Mouse (Mus musculus) cerebellum, postnatal 14 days (tissue): ENCODE data around the gene Bcl7a.

Experiments used
- DNase-seq, 2 experiments: peaks; one replicate each; pipeline ENCODE4 v3.0.0; 2021; ENCODE audit warnings: mixed read lengths in 2 of 2

Gene Bcl7a

GRCm38 (mm10) chr5:123378712-123379111 lies 35.1 kb downstream of the Bcl7a start:
- DNase-seq: no peak

DNA sequence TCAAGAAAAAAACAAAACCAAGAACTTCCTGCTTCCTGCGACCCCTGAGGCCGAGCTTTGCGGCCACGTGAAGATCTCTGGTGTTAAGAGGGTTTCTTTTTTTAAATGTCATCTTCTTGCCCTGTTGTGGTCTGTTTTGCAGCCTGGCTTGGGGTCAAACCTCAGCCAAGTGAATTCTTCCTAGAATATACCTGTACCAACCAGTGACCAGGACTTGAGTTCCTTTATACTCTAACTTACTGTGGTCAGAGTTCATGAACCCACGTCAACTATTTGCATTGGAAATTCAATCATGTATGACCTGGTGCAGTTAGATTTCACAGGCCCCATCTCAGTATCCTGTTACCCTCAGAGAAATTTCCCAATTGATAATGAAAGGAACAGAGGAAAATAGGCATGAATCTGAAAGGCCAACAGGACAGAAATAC lies 35.9 kb downstream of the Bcl7a start:
- no peak for DNase-seq

DNA sequence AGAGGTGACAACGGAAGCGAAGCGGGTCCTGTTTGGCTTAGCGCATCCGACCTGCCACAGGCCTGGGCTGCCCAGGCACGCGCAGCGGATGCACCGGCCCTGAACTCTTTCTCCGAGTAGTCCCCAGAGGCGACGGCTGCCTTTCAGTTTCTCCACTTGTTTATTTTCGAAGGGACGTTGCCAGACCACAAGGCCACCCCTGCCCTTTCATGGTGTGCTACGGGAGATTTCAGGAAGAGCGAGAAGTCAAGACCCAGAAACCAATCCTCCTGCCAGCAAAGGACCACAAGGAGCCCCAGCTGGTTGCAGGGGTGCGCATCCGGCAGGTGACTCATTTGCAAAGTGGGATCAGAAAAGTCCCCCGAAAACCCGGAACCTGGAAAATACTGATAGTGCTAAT lies 38.3 kb downstream of the Bcl7a start:
- DNase-seq: no peak

- no peak for DNase-seq
Measured at GRCm38 (mm10) chr5:123382686-123383085, 39.1 kb downstream of the Bcl7a start.

- no peak for DNase-seq
Measured at GRCm38 (mm10) chr5:123388452-123388851, 44.8 kb downstream of the Bcl7a start.

DNA sequence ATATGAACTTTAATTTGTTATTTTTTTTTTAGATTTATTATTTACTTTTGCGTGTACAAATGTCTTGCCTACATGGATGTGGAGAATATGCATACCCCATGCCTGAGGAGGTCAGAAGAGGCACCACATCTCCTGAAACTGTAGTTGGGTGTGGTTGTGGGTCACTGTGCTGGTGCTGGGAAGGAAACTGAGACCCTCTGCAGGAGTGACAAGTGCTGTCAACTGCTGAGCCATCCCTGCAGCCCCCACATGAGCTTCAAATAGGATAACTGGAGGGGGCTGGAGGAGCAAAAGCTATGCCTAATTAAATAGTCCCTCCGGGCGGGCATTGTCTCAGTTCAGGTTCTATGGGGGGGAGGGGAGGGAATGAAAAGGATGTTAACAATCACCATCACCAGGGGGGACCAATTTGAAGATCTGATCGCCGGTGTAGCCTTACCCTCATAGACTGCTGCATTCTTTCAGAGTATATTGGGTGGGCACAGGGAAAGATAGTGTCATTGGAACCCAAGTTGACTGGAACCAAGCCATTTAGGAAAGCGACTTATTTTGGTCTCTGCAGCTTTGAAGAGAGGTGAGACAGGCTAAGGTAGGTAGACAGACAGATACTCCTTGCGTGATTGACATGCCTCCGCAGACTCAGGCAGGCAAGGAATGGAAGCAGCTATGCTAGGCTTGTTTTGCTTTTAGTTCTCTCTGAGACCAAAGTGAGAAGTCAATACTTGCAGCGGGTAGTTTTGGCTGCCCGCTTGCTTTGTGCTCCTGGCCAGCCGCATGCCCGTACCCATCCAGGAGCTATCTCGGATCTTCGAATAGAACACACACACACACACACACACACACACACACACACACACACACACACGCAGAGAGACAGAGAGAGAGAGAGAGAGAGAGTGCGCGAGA lies 47.2 kb downstream of the Bcl7a start:
- DNase-seq: no peak

- DNase-seq: peak; percentile 67 to 70
Measured at GRCm38 (mm10) chr5:123391442-123391809, 47.8 kb downstream of the Bcl7a start.

- DNase-seq: no peak
Measured at GRCm38 (mm10) chr5:123393786-123394302, 50.2 kb downstream of the Bcl7a start.

DNA sequence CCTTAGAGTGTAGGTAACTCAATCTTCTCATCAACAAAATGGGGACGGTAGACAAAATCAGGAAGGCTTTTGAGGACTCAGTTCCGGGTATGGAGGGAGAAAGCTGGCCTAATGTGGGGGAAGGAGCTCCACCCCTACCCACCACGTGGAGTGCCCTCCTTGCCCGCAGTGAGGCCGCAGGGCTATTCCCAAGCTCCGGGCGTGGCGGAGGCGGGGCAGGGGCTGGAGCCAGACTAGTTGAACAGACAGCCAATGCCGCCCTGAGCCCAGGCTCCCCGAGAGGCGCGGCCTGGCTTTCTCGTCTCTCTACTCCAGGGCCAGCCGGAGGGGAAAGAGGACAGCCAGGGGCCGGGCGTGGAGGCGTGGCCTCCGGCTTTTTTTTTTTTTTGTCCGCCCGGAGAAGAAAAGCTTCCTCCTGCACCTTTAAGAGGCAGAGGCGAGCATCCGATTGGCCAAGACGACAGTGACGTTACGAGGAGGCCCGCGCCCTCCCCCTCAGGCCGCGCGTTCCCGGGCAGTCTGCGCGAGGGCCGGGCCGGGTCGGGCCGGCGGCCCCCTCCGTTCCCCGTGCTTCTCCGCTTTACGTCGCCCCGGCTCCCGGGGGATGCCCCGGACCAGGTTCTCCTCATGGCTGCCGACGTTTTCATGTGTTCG lies 50.8 kb downstream of the Bcl7a start, which contains the start of gene Mlxip:
TSS of gene Mlxip (plus strand) at position 496 of the 654 bp plus-strand sequence.
- DNase-seq: peak; percentile 91 to 93

DNA sequence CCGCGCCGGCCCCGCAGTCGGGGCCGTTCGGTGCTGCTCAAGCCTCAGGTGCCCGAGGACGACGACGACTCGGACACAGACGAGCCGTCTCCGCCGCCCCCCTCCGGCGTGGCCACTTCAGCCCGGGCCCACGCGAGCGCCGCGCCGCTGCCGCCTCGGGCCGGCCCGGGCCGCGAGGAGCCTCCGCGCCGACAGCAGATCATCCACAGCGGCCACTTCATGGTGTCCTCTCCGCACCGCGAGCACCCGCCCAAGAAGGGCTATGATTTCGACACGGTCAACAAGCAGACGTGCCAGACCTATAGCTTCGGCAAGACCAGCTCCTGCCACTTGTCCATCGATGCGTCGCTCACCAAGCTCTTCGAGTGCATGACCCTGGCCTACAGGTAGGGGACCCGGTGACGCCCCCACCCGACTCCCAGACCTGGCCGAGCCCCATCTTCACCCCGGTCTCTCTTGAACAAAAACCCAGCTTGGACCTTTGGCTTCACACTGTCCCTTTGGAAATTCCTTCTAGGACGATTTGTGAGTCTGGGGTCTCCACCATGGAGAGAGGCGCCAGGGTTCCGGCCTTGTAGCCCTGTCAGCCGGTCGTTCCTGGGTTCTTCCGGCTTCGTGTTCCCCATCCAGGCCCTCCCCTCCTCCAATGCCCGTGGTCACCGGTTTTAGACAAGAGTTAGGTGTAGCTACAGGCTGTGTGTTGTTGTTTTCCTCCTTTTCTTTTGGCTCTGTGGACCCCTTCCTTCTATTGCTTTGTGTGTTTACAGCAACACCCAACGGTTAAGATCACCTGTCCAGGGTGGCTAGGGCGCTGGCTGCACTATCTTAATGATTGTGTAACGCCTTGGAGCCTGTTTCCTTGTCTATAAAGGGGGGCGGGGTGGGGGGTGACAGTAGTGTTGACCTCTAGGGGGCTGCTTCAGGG lies 51.6 kb downstream of the Bcl7a start:
- DNase-seq: peak in 1 of 2 experiments; percentile 54

DNA sequence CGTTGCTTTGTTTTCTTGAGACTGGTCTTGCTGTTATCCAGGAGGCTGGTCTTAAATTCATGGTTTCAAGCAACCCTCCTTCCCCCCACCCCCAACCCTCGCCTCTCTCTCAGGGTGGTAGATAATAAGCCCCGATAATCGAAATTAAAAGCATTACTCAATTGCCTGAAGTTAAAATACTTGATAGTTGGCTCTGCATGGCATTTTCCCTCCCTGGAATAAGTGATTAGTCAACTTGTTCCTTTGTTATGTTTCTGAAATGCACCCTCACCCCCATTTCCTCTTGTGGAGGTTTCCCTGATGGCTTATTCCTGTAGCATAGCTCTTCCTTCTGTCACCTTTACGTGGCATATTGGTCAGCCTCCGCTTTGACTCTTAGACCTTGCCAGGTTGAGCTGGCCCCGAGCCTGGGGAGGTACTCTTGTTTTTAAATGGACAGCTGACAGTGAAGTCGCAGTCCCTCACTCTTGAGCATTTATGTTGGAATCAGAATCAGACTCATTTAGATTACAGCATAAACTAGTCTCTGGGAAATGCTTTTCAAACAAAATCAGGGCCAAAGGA lies 53.3 kb downstream of the Bcl7a start:
- DNase-seq: peak; percentile 82 to 87

- no peak for DNase-seq
Measured at GRCm38 (mm10) chr5:123397786-123398185, 54.2 kb downstream of the Bcl7a start.

GRCm38 (mm10) chr5:123398856-123399498 lies 55.3 kb downstream of the Bcl7a start:
- DNase-seq: no peak

DNA sequence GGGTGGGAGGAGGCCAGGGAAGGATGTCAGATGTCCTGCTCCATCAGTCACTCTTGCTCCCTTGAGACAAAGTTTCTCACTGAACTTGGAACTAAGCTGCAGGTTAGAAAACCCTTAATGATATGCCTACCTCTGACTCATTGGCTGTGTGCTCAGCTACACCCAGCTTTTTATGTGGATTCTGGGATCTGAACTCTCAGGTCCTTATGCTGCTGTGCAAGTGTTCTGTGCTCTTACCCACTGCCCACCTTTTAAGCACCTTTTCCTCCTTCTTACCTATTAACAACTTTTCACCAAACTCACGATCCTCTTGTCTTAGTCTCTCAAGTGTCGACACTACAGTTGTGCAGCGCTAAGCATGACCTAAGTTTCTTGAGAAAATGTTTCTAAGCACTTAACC lies 60.8 kb downstream of the Bcl7a start:
- no peak for DNase-seq

DNA sequence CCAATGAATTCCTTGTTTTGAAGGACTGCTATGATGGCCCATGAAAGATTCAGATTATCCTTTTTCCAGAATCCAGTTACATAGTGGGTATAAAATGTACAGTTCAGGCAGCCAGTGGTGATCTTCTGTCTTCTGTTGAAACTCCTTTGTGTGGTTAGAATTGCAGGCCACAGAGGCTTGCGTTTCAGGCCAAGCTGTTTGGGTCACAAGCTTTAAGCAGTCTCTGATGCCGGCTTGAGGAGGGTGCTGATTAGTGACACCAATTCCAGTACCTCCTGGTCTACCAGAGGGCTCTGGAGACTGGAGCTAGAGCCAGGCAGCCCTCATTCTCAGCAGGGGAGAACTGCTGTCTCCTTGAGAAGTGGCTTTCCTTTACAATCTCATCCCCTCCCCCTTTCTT lies 63.3 kb downstream of the Bcl7a start:
- DNase-seq: no peak

- peak in 1 of 2 experiments; percentile 48 for DNase-seq
Measured at GRCm38 (mm10) chr5:123408176-123408575, 64.5 kb downstream of the Bcl7a start.

- no peak for DNase-seq
Measured at GRCm38 (mm10) chr5:123412193-123412592, 68.6 kb downstream of the Bcl7a start.

DNA sequence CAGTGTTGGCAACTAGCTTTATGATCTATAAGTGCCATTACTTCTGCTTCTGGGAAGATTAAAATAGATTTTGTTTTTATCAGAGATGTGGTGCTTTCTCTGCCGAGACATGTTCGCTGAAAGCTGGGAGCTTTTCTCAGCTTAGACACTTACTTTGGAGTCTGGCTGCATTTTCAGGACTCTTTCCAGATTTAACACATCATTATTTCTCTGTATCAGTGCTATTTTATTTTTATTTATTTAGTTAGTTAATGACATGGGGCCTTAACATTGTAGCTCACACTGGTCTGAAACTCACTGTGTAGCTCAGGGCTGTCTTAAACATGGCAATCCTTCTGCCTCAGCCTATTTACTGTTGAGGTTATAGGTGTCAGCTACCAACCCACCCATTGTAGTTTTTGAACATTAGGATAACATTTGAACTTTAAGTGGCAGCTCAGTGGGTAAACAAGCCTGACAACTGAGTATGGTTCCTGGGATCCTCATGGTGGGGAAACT lies 70.3 kb downstream of the Bcl7a start:
- no peak for DNase-seq

DNA sequence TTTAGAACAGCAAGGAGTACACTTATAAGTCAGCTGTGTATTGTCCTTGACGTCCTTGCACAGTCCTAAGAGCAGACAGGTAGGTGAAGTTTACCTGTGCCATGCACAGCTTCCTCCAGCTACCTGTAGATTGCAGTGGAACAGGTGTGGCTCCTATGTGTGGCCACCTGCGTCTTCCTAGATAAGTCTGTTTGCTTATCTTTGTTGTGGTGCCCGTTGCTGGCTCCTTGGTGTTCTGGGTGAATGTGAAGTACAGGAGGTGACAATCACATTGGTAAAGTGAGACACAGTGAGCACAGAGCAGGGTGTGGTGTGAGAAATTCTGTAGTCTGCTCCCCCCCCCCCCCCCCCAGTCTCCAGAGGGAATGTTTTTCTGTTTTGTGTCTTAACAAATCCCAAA lies 72.5 kb downstream of the Bcl7a start:
- DNase-seq: no peak

GRCm38 (mm10) chr5:123416566-123417518 lies 73.2 kb downstream of the Bcl7a start:
- DNase-seq: peak in 1 of 2 experiments; percentile 25
